Mouse (Mus musculus): ENCODE measurements around the gene Rps6kl1. TPM values are rescaled to one million over a fixed set of nuclear protein-coding genes. Genes with fewer than 3 reads are reported as not detected.

Gene Rps6kl1
- total RNA-seq, 2 experiments from 2014 or later, result 0.04 to 0.15 TPM

DNA sequence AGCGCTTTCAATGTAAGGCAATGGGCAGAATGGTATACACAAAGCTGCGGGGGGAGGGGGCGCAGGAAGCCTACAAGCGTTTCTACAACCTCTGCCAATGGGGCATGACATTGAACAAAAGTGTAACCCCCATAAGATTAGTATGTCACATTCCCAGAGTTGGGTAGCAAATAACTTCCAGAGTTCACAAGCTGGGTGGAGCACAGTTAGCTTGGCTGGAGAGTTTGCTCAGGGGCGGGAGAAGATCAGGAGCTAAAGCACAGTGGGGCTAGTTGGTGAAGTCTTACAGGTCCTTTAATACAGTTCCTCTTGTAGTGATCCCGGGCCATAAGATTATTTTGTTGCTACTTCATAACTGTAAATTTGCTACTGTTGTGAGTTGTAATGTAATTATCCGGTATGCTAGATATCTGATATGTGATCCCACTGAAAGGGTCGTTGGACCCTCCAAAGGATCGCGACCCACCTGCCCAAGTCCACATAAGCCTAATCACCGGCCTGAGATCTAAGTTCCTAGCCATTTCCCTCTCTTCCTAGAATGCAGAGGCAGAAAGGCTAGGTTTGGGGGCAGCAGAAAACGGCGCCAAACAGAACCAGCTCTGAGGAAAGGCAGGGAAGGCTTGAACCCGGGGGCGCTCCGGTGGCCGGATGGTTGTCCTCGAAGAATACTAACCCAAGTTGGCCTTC is 40.9 kb downstream of the Rps6kl1 start:
- 0 out of 2 replicates have a peak, but pooled peaks have one; percentile 3 for ATAC-seq (ENCODE audit: poor library complexity, severe bottlenecking)

DNA sequence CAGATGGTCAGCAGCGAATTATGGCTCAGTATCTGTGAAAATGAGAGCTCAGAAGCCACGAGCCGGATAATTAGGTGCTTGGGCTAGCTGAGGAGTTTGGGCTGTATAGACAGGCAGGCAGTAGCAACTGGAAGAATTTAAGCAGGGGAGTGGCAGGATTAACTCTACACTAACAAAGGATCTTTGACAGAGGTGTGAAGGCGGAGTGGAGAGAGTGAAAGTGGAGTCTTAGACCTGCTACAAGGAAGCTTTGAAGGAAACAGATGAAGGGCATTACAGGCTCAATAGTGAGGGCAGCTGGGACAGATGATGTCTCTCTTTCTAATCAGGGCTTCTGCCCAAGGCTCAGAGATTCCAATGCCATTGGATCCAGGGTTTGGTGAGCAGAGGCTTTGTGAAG is 41.6 kb downstream of the Rps6kl1 start:
- no peak for ATAC-seq (ENCODE audit: poor library complexity, severe bottlenecking)

DNA sequence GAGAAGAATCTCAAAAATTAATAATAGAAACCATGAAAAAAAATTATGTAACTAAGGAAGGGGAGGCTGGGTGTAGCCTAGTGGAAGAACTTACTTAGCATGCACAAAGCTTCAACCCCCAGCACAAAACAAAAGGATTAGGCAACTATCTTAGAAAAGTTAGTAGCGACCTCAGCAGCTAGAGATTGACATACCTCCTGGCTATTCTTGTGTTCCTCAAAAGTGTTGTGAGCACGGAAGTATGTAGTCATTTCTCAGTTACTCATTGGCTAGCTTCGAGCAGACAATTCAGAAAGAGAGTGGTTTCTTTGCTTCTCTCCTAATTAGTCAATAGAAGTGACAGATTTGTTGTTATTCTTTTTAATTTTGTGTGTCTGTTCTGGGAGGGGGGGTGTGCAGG is 42.4 kb downstream of the Rps6kl1 start:
- peak; percentile 40 for ATAC-seq (ENCODE audit: poor library complexity, severe bottlenecking)

DNA sequence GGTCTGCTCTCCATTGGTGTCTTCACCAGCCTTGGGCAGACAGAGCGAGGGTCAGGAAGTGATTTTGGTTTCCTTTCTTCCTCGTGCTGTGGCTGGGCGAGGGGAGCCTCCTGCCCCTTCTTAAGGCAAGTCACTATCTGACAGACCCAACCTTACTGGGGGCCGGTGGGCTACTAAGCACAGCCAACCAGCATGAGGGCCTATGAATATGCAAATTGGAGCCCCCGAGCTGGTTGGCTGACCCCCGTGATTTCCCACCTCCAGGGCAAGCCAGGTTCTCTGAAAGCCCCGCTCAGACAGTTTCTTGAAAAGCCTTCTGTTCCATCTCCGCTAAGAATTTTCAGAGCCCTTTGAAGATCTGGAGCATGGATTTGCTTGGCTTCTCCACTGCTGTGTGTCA is 44.8 kb downstream of the Rps6kl1 start:
- no peak for ATAC-seq (ENCODE audit: poor library complexity, severe bottlenecking)

DNA sequence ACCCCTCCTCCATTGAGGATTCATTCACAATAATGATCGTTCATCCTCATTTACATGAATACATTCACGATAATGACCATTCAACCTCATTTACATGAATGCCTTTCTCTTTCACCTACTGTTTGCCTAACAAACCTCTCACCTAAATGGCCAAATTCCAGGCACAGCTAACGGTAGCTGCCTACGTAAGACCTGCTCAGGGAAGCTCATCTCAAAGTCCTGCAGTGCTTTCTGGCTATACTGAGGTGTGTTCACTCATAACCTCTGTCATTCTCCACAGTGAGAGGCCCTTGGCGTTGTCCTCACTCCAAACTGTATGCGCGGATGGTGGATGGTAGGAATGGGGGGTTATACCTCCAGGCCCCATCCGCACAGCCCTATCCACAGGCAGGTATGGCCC is 46.3 kb downstream of the Rps6kl1 start:
- ATAC-seq (ENCODE audit: poor library complexity, severe bottlenecking), result no peak

DNA sequence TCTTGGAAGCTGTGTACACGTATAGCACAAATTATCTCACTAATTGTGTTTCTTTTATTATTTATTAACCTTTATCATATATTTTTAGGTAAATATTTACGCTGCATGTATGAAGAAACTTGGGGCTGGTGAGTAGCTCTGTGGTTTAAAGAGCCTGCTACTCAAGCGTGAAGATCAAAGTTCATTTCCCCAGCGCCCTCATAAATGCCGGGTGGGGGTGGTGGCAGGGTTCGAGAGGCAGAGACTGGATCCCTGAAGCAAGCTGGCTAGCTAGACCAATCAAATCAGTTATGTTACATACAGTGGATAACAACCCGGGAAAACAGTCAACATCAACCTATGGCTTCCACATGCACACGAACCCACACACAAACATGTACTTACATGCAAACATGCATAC is 48.0 kb downstream of the Rps6kl1 start:
- ATAC-seq (ENCODE audit: poor library complexity, severe bottlenecking), result no peak

DNA sequence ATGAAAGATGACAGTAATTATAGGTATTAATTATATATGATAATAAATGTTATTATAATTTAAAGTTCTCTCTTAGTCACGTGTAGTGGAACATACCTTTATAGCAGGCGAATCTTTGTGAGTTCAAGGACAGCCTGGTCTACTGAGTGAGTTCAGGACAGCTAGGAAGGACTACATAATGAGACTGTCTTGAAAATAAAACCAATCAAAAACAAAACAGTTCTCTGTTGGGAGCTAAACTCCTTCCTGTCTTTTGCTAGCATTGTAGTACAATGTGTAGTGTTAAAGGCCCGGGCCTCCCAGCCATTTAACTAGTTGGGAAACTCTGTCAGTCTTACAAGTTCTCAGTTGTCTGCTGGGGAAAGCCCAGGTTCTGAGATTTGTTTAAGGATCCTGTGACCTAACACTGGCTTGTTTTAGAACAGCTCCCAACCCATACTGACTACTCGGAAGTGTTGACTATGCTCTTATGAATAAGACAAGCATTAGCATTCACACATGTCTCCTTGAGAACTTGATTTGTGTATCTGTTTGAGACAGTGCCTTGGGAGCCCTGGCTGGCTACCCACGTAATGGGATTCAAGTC is 49.5 kb downstream of the Rps6kl1 start:
- no peak for ATAC-seq (ENCODE audit: poor library complexity, severe bottlenecking)

DNA sequence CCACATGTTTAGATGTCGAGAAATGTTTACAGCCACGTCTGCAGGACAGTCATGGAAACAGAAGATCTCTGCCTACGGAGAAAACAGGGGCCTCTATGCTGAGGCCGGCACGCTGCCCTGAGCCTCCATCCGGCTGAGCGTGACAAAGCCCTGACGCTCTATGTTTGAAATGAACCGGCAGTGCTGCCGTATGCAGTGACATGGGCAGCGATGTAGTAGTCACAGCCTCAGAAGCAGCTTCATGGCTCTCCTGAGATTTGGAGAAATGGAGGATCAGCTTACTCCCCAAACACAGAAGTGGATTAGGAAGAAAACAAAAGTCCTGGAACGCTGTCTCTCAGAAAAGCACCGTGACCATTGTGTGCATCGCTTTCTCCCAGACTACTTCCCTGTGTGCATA is 50.1 kb downstream of the Rps6kl1 start:
- no peak for ATAC-seq (ENCODE audit: poor library complexity, severe bottlenecking)

DNA sequence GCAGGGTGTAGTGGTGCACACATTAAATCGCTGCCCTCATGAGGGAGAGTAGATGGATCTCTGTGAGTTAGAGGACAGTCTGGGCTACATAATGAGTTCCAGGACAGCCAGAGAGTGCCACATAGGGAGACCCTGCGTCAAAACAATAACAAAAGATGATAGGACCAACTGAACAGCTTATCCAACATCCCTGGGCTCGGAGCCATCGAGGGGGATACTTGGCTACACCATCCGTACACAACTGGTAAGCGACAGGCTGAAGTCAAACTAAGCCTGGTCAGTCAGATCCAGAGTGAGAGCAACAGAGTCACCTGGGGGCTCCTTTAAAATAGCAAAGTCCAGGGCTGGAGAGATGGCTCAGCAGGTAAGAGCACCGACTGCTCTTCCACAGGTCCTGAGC is 55.2 kb downstream of the Rps6kl1 start:
- no peak for ATAC-seq (ENCODE audit: poor library complexity, severe bottlenecking)

DNA sequence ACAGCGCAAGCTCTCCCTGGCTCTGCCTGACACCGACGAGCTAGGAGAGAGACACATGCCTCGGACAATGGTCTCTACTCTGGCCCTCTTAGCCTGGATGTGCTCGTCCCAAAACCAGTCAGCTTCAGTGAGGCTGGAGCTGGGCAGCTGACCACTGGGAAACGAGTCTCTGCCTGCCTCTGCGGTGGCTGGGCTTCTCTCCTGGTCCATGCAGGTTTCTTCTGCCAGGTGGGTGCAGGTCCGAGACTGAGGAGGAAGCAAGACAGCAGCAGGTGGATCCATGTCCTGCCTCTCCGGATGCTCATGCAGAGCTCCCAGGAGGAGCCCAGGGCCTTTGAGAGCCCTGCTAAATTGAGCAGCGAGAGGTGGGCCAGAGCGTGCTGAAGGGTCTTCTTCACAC is 55.9 kb downstream of the Rps6kl1 start:
- ATAC-seq (ENCODE audit: poor library complexity, severe bottlenecking), result no peak

DNA sequence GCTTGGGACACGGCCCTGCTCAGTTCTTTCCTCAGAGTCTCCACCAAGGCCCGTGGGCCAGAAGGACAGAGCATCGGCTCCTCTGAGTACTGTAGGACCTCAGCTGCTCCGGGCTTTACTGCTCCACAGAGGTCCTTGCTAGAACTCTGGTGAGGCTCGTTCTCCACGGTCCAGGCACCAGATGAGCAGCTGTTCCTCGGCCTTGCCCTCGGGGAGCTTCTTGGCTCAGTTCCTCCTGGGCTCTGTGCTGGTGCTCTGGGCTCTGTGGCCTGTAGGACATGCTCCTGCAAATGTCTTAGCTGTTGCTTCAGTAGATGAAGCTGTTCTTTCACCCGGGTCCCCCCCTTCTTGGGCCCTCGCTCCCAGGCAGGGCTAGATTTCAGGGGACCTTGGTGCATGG is 56.4 kb downstream of the Rps6kl1 start:
- no peak for ATAC-seq (ENCODE audit: poor library complexity, severe bottlenecking)

DNA sequence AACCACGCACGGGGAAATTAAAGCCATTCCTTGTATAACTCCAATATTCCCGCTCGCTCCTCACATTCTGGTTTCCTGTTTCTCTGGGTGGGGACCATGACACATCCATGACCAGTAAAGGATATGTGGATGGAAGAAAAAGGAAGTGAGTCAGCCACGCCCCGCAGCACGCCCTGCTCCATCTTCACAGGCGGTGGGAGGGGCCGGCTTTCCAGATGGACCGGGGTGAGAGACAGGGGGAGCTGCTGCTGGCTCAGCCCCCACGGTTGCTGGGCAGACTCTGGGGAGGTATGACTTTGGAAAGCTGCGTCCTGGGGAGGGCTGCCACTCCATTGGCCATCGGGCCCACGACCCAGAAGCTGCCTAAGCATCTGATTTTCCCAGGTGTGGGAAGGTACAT is 57.1 kb downstream of the Rps6kl1 start:
- peak; percentile 84 for ATAC-seq (ENCODE audit: poor library complexity, severe bottlenecking)

DNA sequence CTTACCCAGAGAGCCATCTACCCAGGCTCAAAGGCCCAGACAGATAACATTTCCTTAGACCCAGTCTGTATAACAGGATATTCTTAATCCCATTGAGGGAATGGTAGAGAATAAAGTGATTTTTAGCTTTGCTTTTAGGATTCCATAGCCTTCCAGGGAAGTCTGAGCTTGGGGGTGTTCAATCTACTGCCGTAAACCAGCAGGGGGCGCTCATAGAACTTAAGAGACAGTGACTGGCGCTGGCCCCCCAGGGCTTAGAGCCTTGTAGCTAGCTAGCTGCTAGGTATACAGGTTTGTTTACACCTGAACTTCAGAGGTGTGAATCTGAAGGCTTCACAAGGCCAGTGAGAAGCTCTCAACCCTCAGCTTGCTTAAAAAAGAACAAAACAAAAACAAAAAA is 58.9 kb downstream of the Rps6kl1 start:
- ATAC-seq (ENCODE audit: poor library complexity, severe bottlenecking), result peak; percentile 66

DNA sequence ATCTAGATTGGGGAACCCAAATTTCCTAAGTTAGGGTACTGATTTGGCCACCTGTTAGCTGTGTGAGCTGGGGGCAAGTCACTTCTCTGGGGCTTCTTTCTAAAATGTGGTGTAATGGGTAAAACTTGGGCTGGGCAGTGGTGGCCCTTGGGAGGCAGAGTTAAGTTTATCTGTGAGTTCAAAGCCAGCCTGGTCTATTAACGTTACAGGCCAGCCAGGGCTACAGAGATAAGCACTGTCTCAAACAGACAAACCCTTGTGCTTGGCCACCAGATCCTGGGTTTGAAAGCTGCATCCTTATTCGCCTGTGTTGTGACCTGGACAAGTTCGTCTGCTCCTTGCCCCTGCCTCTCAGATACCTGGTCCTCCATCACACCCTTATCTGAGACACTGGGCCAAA is 59.9 kb downstream of the Rps6kl1 start:
- no peak for ATAC-seq (ENCODE audit: poor library complexity, severe bottlenecking)

DNA sequence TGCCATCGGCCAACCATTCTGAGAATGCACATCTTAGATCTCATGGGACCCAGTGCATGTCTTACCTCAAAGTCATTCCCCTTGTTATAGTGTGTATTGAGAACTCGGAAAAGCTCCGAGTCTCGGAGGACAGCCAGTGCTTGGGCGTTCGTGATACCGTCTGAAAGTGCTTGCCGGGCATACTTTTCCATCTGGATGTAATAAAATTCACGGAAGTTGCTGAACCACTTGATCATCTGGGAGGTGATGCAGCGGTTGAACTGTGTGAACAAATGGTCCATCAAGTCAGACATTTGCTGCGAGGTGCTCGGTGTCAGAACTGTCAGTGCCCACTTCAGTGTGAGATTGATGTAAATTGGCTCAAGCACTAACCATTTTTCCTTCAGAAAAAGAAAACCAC is 63.2 kb downstream of the Rps6kl1 start:
- no peak for ATAC-seq (ENCODE audit: poor library complexity, severe bottlenecking)

Other genes starting within 250 kb of the Rps6kl1 start
- 98.7 and 109 TPM in 2 replicates for gene Fcf1, start 180.4 kb downstream of the Rps6kl1 start, total RNA-seq (2015)
- gene Fcf1, start 180.4 kb downstream of the Rps6kl1 start, total RNA-seq (2017), result 88.8 and 107 TPM in 2 replicates
- gene Arel1, start 180.4 kb downstream of the Rps6kl1 start, total RNA-seq (2015), result 22.0 and 24.6 TPM in 2 replicates
- 34.3 and 34.4 TPM in 2 replicates for gene Arel1, start 180.4 kb downstream of the Rps6kl1 start, total RNA-seq (2017)
- gene Ylpm1, start 154.9 kb downstream of the Rps6kl1 start, total RNA-seq (2015), result 40.5 and 44.3 TPM in 2 replicates
- gene Ylpm1, start 154.9 kb downstream of the Rps6kl1 start, total RNA-seq (2017), result 31.0 and 35.2 TPM in 2 replicates
- 1.6 and 3.1 TPM in 2 replicates for gene Prox2, start 40.5 kb downstream of the Rps6kl1 start, total RNA-seq (2015)
- 2.0 and 6.0 TPM in 2 replicates for gene Prox2, start 40.5 kb downstream of the Rps6kl1 start, total RNA-seq (2017)
- 68.1 and 91.8 TPM in 2 replicates for gene Dlst, start 40.4 kb downstream of the Rps6kl1 start, total RNA-seq (2015)
- 166 and 175 TPM in 2 replicates for gene Dlst, start 40.4 kb downstream of the Rps6kl1 start, total RNA-seq (2017)
- 0.14 and 0.33 TPM in 2 replicates for gene Pgf, start 26.5 kb upstream of the Rps6kl1 start, total RNA-seq (2015)
- gene Pgf, start 26.5 kb upstream of the Rps6kl1 start, total RNA-seq (2017), result 0.18 TPM in 1 of 2 replicates, not detected in the other
- gene Eif2b2, start 68.2 kb upstream of the Rps6kl1 start, total RNA-seq (2015), result 26.4 and 33.8 TPM in 2 replicates
- gene Eif2b2, start 68.2 kb upstream of the Rps6kl1 start, total RNA-seq (2017), result 43.8 and 68.9 TPM in 2 replicates
- 3.7 and 4.1 TPM in 2 replicates for gene Mlh3, start 119.3 kb upstream of the Rps6kl1 start, total RNA-seq (2015)
- 6.6 and 7.1 TPM in 2 replicates for gene Mlh3, start 119.3 kb upstream of the Rps6kl1 start, total RNA-seq (2017)
- gene Acyp1, start 137.2 kb upstream of the Rps6kl1 start, total RNA-seq (2015), result 40.9 and 41.2 TPM in 2 replicates
- gene Acyp1, start 137.2 kb upstream of the Rps6kl1 start, total RNA-seq (2017), result 26.2 and 49.4 TPM in 2 replicates
- not detected in 2 replicates for gene Zc2hc1c, start 137.3 kb upstream of the Rps6kl1 start, total RNA-seq (2015)
- 0.04 TPM in 1 of 2 replicates, not detected in the other for gene Zc2hc1c, start 137.3 kb upstream of the Rps6kl1 start, total RNA-seq (2017)
- 40.9 TPM in 2 replicates for gene Nek9, start 188.1 kb upstream of the Rps6kl1 start, total RNA-seq (2015)
- 25.1 and 27.9 TPM in 2 replicates for gene Nek9, start 188.1 kb upstream of the Rps6kl1 start, total RNA-seq (2017)
- gene Tmed10, start 223.6 kb upstream of the Rps6kl1 start, total RNA-seq (2015), result 297 and 300 TPM in 2 replicates
- gene Tmed10, start 223.6 kb upstream of the Rps6kl1 start, total RNA-seq (2017), result 128 and 157 TPM in 2 replicates

Data from megakaryocyte, adult 5-6 weeks (primary cell).